In genomic region chr5:44635546-44635945, GRCm38 (mm10) we compare ENCODE assay signal across 12 mouse cellular contexts.
"Had no signal": no experiment of that assay in that cellular context is flagged by ENCODE, and none has a peak within 500 bp of the region (broad histone marks: within the 10 kb centered on the region; RNA-seq: fewer than 3 reads in every experiment).

No protein-coding gene starts in this region.

- DNase-seq: kidney, postnatal 14 days; lung, adult 18-20 months; retina, postnatal 1 day; right cerebral cortex, postnatal 4 days; spleen, adult 18-20 months; thymus, adult 18-20 months; thymus, postnatal 14 days had no signal

- H3K27me3 ChIP-seq: limb, embryonic 12.5 days; midbrain, embryonic 12.5 days; neural tube, embryonic 13.5 days had no signal

- H3K9ac ChIP-seq: limb, embryonic 12.5 days; liver, embryonic 14.5 days; midbrain, embryonic 12.5 days; neural tube, embryonic 13.5 days had no signal

- H3K4me2 ChIP-seq: limb, embryonic 12.5 days; midbrain, embryonic 12.5 days; neural tube, embryonic 13.5 days had no signal

- H3K9me3 ChIP-seq: limb, embryonic 12.5 days; midbrain, embryonic 12.5 days; neural tube, embryonic 13.5 days had no signal

- H3K4me1 ChIP-seq: limb, embryonic 12.5 days; midbrain, embryonic 12.5 days; neural tube, embryonic 13.5 days had no signal

- H3K36me3 ChIP-seq: limb, embryonic 12.5 days; midbrain, embryonic 12.5 days; neural tube, embryonic 13.5 days had no signal

- H3K4me3 ChIP-seq: left cerebral cortex, adult 2 months; limb, embryonic 12.5 days; midbrain, embryonic 12.5 days; neural tube, embryonic 13.5 days had no signal

- H3K27ac ChIP-seq: left cerebral cortex, adult 2 months; limb, embryonic 12.5 days; liver, embryonic 14.5 days; midbrain, embryonic 12.5 days; neural tube, embryonic 13.5 days had no signal
